Mouse (Mus musculus) kidney, postnatal 14 days (tissue): ENCODE measurements around the gene Hira.
"Not testable (repeated sequence)": the region's sequence is repeated elsewhere in the genome, so short reads cannot be mapped to it uniquely, and the experiment has no call there.

Source experiments
- DNase-seq: peaks from one replicate; pipeline ENCODE4 v3.0.0; 2022; ENCODE audit warnings: mixed read lengths

Hira gene

DNA sequence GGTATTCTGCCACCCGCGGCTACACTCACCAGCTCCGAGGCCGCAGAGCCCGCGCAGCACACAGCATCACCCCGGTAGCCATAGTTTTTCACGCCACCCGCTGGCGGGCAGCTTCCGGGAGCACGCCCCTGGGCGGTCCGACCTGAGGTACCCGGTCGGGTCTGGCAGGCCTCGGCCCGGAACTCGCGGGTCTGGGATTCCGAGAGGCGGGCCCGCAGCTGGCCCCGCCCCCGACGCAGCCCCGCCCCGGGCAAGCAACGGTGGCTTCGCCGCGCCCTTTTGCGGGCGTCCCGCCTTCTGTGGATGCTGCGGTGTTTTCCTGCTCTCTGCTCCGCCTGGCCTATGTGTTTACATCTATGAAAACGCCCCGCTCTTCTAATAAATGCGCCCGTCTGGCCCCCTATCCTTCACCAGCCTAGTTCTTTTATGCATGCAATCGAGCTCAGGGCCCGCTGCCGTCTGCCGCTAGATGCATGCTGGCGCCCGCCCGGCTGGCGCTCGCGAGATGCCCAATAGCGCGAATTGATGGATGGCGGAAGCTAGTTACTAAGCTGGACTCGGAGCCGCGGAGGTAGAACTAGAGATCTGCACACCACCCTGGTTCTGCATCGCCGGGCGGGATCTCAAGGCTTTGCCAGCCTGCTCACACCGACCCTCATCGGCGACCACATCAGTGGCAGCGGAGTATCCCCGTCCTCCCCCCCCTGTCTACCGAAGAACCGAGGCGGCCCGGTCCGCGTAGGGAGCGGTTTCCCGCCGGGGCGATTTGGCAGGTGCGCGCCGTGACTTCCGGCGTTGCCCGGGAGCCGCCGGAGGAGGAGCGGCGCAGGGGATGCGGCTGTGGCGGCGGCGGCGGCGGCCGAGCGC is at the start of gene Hira, which contains the start of gene Mrpl40:
Gene Hira, plus strand, starts transcription at position 596 of the 867 bp plus-strand sequence.
Gene Mrpl40, minus strand, starts transcription at position 421 of the 867 bp plus-strand sequence.
- peak; percentile 97 for DNase-seq

- peak; percentile 35 for DNase-seq
These were observed 48.2 kb upstream of the Hira start for GRCm38 (mm10) chr16:18828630-18829029.

GRCm38 (mm10) chr16:18829102-18829501 is 47.7 kb upstream of the Hira start:
- DNase-seq = peak; percentile 40

GRCm38 (mm10) chr16:18833486-18833885 is 43.4 kb upstream of the Hira start:
- no peak for DNase-seq

GRCm38 (mm10) chr16:18836073-18836467 is 40.8 kb upstream of the Hira start:
- no peak for DNase-seq

GRCm38 (mm10) chr16:18836468-18837208 is 40.2 kb upstream of the Hira start, which contains the start of the genes 2510002D24Rik and Gm28539:
Gene 2510002D24Rik (plus strand): TSS chr16:18836578.
Gene Gm28539 (plus strand): TSS chr16:18836584.
- peak; percentile 96 for DNase-seq

- DNase-seq = no peak
These were observed 38.5 kb upstream of the Hira start for GRCm38 (mm10) chr16:18838346-18838745.

- DNase-seq = no peak
These were observed 30.5 kb upstream of the Hira start for GRCm38 (mm10) chr16:18846301-18846820.

DNA sequence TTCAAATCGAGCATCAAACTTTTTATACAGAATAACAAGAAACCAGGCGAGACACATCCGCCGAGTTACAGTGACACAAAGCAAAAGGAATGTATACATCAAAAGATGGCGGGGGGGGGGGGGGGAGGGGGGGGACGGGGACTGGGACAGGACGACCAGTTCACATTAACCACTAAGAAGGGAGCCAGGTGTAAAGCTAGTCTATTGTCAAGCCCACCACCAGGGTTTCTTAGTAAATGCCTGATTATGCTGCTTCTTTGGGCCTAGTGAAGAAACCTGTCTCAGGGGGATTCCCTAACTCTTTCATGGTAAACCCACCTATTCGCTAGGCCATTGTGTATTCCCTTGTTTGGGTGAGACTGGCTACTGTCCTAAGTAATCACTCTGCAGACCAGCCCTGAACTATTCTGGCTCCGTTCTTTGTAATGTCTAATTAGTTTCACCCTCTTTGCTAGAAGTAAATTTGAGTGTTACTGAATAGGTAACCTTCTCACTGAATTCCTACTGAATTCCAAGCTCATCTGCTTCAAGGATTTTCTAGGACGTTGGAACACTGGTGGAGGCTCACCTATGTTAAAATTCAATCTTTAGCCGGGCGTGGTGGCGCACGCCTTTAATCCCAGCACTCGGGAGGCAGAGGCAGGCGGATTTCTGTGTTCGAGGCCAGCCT is 27.2 kb upstream of the Hira start:
- DNase-seq = not testable (repeated sequence)

GRCm38 (mm10) chr16:18858551-18858950 is 18.3 kb upstream of the Hira start:
- peak; percentile 67 for DNase-seq

DNA sequence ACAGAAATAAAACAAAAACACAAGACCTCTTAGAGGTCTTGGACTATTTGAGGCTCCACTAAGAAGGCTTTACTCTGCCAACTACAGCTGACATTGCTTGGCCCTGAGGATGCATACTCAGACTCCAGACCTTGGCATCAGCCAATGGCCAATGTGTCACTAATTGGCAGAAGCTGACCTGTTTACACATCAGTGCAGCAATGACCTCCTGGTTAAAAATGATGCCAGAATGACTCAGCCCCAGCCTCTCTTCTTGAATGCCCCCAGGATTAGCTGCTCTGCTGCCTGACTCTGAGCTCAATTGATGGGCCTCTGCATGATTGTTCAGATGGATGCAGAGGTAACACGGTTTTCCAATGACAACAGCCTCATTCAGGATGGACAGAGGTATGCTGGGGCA is 16.7 kb upstream of the Hira start:
- no peak for DNase-seq

- DNase-seq = not testable (repeated sequence)
These were observed 6.3 kb upstream of the Hira start for GRCm38 (mm10) chr16:18870495-18870894.

DNA sequence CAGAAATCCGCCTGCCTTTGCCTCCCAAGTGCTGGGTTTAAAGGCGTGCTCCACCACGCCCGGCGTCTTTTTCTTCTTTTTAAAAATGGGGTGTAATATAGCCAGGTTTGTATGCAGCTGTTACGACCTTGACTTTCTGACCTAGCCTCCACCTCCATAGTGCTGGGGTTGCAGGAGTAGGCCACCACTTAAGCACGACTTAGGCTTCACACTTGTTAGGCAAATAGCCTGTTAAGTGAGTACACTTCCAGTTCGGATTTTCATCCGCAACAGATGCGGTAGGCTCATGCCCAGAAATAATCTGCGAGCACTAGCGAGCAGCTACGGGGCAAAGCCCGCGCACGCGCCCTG is 771 bp upstream of the Hira start:
- DNase-seq = no peak

GRCm38 (mm10) chr16:18877386-18878090 is 701 bp downstream of the Hira start:
- DNase-seq = peak; percentile 71

GRCm38 (mm10) chr16:18878091-18878720 is 1.4 kb downstream of the Hira start:
- DNase-seq = peak; percentile 6

- no peak for DNase-seq
These were observed 7.2 kb downstream of the Hira start for GRCm38 (mm10) chr16:18884044-18884443.

- DNase-seq = no peak
These were observed 17.1 kb downstream of the Hira start for GRCm38 (mm10) chr16:18893840-18894372.

DNA sequence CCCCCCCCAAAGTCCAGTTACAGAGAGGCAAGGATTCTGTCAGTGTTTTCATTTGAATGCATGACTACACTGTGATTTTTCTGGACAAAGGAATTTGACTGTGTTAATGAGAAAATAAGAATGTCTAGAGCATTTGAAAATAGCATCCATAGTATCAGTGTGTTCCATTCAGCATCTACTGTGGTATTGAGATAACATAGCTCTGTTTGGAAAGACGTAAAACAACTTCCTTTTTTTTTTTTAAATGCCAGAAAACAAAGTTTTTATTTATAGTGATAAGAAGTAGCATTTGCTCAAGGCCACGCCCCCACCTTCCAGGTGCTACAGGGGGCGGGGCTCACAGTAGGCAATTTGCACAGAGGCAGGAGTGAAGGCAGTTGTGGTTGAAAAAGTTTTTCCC is 18.4 kb downstream of the Hira start:
- DNase-seq = no peak

DNA sequence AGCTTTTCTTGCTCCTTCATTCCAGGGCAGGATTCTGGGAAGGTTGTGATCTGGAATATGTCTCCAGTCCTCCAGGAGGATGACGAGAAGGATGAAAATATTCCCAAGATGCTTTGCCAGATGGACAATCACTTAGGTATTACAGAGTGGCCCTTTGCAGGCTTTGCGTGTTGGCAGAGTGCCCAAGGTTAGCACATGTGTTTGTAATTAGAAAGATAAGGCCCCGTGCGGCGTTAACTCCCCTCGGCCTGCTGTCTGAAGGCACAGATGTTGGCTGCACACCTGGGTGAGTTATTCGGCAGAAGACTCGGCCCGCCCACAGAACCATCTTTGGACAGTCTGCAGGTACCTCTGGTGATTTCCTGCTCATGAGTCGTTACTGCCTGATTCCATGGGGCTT is 19.6 kb downstream of the Hira start:
- DNase-seq = no peak

DNA sequence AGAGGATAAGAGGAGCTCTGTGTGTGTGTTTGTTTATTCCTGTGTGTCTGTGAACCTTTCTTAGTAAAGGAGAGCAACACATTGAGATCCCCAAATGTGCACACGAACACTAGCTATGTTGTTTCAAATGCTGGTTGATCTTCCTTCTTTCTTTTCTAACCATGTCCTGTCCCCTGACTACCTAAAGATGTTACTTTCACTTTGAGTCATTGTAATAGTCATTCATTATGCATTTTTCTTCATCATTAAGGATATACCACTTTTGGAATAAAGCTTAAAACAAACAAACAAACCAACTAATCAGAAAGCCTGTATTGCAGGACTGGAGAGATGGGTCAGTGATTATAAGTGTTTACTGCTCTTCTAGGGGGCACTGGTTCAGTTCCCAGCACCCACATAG is 28.8 kb downstream of the Hira start:
- DNase-seq = no peak

GRCm38 (mm10) chr16:18916064-18916463 is 39.2 kb downstream of the Hira start:
- no peak for DNase-seq

- DNase-seq = no peak
These were observed 44.9 kb downstream of the Hira start for GRCm38 (mm10) chr16:18921771-18922170.
